Mouse (Mus musculus) heart, adult 10 weeks (tissue): ENCODE measurements around the gene Psmc3ip. TPM values are rescaled to one million over a fixed set of nuclear protein-coding genes. Genes with fewer than 3 reads are reported as not detected.

ENCODE experiments used
- polyA plus RNA-seq: library from polyadenylated mRNA; stranded (reverse); fragments of 350-450 nt; fragmentation: Illumina TruSeq; extraction: RNeasy Lipid Tissue Mini Kit (QIAGEN cat#74804); gene quantifications from one replicate; pipeline ENCODE4 v1.2.3, GENCODE M21; 2014; ENCODE audit warnings: low read depth, low replicate concordance

Psmc3ip gene
- polyA plus RNA-seq: 4.0 TPM

DNA sequence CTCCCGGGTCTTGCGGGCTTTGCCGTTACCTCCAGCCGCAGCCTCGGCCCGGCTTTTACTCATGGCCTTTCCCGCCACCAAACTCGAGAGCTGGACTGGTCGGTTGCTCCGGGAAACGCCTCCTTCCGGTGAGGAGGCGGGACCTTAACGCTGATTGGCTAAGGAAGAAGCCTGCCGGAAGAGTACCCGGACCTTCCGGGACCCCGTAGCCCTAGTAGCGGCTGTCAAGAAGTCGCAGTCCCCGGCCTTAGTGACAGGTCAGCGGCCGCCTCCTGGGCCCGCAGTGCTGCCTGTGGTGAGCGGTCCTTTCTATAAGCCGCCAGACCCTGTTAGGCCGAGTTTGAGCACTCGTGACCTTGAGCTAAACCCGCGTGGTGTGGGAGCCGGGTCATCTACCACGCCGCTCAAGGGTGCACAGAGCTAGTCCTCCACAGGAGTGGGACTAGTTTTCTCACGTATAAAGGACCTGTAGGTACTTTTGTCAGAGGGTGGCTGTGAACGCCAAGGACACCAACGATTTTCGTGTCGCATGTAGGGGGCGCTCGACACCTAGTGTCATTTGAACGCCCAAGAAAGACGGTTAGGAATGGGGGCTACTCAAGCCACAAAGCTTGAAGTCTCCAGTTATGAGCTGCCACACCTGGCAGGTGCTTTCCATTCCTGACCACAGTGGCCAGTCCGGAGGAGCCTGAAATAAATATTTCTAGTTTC is at the start of gene Psmc3ip:
TSS of gene Psmc3ip (minus strand) at position 123 of the 711 bp plus-strand sequence.

GRCm38 (mm10) chr11:101119761-101120544 is 24.7 kb upstream of the Psmc3ip start, which contains the start of the genes Retreg3 and Tubg1:
Gene Retreg3, minus strand, starts transcription at chr11:101119893.
Gene Tubg1, plus strand, starts transcription at chr11:101119938.

DNA sequence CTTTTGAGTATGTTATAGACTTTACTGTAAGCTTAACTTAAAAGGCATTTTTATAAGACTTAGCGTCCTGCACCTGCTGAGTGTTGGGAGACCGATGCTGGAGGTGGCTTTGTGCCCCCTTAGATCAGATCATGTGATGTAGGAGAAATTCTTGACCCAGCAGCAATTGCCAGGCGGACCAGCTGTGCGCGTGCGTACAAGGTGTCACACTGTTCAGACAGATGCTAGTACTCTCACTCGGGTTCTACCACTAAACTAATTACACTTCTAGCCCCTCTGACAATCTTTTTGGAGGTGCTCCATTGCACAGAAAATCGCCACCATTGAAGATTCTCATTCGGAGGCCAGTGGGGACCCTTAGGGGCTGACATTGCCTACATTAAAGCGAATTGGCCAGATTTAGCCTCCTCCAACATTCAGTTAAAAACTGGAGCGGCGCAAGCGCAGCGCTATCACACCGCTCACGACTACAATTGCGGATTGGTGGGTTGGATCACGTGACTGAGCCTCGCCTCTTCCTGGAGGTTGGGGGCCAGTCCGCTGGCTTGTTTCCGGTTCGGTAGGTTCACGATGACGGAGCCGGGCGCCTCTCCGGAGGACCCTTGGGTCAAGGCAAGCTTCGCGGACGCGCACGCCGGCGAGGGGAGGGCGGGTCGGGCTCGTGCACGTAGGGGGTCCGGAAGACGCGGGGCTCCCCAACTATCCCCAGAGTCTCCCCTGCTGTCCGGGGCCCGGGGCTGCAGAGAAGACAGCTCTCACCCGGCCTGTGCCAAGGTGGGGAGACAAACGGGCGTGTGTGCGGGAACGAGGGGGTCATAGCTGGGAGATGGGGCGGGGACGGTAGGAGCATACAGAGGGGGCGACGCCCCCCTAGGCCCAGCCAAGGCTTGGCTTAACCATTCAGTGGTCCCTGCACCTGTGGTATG is 8.2 kb downstream of the Psmc3ip start, which contains the start of gene Mlx:
TSS of gene Mlx (plus strand) at position 522 of the 926 bp plus-strand sequence.

GRCm38 (mm10) chr11:101082208-101083082 is 12.8 kb downstream of the Psmc3ip start, which contains the start of gene Coasy:
Gene Coasy, plus strand, starts transcription at chr11:101082565.

GRCm38 (mm10) chr11:101078121-101078520 is 17.1 kb downstream of the Psmc3ip start, which contains the start of gene Hsd17b1:
Gene Hsd17b1, plus strand, starts transcription at chr11:101078411.

DNA sequence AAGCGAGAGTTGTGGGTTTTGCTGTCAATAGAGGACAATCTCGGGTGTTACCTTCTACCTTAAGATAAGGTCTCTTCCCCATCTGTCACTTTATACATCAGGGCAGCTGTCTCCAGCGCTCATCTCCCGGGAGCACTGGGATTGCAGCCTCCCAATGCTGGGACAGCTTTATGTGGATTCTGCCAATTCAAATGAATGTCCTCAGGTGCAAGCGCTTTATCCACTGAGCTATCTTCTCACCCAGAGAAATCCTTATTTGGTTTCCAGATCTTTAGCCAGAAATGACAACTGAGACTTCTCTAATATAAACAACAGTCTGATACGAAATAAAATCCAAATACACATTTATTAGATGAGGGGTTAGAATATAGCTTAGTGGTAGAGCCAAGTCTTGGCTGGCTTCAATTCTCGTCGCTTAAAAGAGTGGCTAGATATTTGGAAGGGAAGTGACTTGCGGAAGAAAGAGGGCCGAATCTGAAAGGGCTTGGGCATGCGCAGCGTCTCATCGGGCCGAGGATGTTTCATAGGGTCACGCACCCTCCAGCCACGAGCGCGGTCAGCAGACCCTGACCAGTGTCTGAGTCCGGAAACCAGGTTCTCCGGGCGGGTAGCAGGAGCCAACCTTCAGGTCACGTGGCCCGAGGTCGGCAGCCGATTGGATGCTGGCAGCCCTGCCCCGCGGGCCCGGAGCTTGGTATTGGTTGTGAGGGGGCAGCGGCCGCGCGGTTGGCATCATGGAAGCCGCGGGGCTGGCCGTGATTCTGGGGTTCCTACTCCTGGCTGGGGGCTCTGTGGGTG is 25.6 kb downstream of the Psmc3ip start, which contains the start of gene Naglu:
TSS of gene Naglu (plus strand) at position 622 of the 798 bp plus-strand sequence.

Other genes with a start within 250 kb of the Psmc3ip start
- 38.3 TPM for gene Stat5b, start 244.7 kb downstream of the Psmc3ip start, polyA plus RNA-seq
- gene Stat5a, start 236.1 kb downstream of the Psmc3ip start, polyA plus RNA-seq: 22.1 TPM
- gene Stat3, start 155.9 kb downstream of the Psmc3ip start, polyA plus RNA-seq: 83.2 TPM
- 133 TPM for gene Cavin1, start 124.5 kb downstream of the Psmc3ip start, polyA plus RNA-seq
- gene Atp6v0a1, start 86.0 kb downstream of the Psmc3ip start, polyA plus RNA-seq: 72.1 TPM
- gene Naglu, start 25.4 kb downstream of the Psmc3ip start, polyA plus RNA-seq: 10.5 TPM
- 0.81 TPM for gene Hsd17b1, start 17.0 kb downstream of the Psmc3ip start, polyA plus RNA-seq
- 18.0 TPM for gene Coasy, start 12.9 kb downstream of the Psmc3ip start, polyA plus RNA-seq
- gene Mlx, start 8.2 kb downstream of the Psmc3ip start, polyA plus RNA-seq: 35.5 TPM
- 35.9 TPM for gene Retreg3, start 24.5 kb upstream of the Psmc3ip start, polyA plus RNA-seq
- 30.3 TPM for gene Tubg1, start 24.5 kb upstream of the Psmc3ip start, polyA plus RNA-seq
- gene Tubg2, start 60.5 kb upstream of the Psmc3ip start, polyA plus RNA-seq: 2.6 TPM
- 2.4 TPM for gene Cntnap1, start 75.1 kb upstream of the Psmc3ip start, polyA plus RNA-seq
- 16.2 TPM for gene Plekhh3, start 75.9 kb upstream of the Psmc3ip start, polyA plus RNA-seq
- not detected for gene Ccr10, start 80.0 kb upstream of the Psmc3ip start, polyA plus RNA-seq
- 30.8 TPM for gene Ezh1, start 131.0 kb upstream of the Psmc3ip start, polyA plus RNA-seq
- gene Ramp2, start 150.6 kb upstream of the Psmc3ip start, polyA plus RNA-seq: 49.3 TPM
- 142 TPM for gene Vps25, start 158.3 kb upstream of the Psmc3ip start, polyA plus RNA-seq
- 13.8 TPM for gene Wnk4, start 165.1 kb upstream of the Psmc3ip start, polyA plus RNA-seq
- gene Cntd1, start 183.6 kb upstream of the Psmc3ip start, polyA plus RNA-seq: 0.58 TPM
- gene Coa3, start 183.7 kb upstream of the Psmc3ip start, polyA plus RNA-seq: 111 TPM
- gene Becn1, start 206.8 kb upstream of the Psmc3ip start, polyA plus RNA-seq: 86.4 TPM
- gene Psme3, start 220.8 kb upstream of the Psmc3ip start, polyA plus RNA-seq: 58.9 TPM
- gene Aoc2, start 229.6 kb upstream of the Psmc3ip start, polyA plus RNA-seq: 2.0 TPM
- gene Aoc3, start 235.2 kb upstream of the Psmc3ip start, polyA plus RNA-seq: 10.5 TPM